Mouse (Mus musculus) cerebellum, adult 2 months (tissue): ENCODE data around the gene Foxd1.

ENCODE experiments used
- CTCF ChIP-seq: fragments of 200-500 bp; IDR thresholded peaks from 2 replicates; pipeline ENCODE4 v1.5.1; 2011; ENCODE audit warnings: low read depth, mild to moderate bottlenecking, control low read depth, low read length, moderate library complexity, borderline replicate concordance; ENCODE audit not compliant: insufficient read depth
- POLR2A ChIP-seq: fragments of 200-500 bp; IDR thresholded peaks from 2 replicates; pipeline ENCODE4 v1.6.1; 2011; ENCODE audit warnings: low read length, control low read depth, borderline replicate concordance; ENCODE audit not compliant: insufficient read depth

GRCm38 (mm10) chr13:98308724-98309123 lies 45.3 kb upstream of the Foxd1 start:
- TF ChIP-seq POLR2A (no peak), CTCF (no peak)
